Mouse (Mus musculus): Measurements from ENCODE around the gene Pdia4.
"Not testable (repeated sequence)": the region's sequence is repeated elsewhere in the genome, so short reads cannot be mapped to it uniquely, and the experiment has no call there.

DNA sequence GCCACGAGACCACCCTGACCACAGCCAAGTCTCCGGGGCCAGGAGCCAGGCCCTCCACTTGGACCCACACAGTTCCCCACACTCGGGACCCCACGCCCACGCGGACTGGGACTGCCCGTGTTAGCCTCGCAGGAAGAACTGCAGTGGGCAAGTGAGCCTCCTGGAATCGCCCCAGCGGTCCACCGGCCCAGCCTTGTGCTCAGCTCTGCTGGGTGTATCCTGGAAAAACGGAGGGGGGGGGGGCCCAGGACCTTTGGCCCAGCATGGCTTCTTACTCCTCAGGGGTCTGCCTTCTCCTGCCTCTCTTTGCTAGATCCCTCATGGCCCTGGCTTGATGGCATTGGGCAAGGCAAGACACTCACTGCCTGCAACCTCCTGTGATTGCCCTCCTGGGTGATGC, 44.7 kb downstream of the Pdia4 start:
- TF ChIP-seq EP300, CTCF (IDR thresholded peaks at IDR 0.05; ENCODE audit: low read depth): not testable (repeated sequence)

All from heart, postnatal 0 days (tissue).